Mouse (Mus musculus): Measurements from ENCODE around the gene Trpm1. TPM values are rescaled to one million over a fixed set of nuclear protein-coding genes. Genes with fewer than 3 reads are reported as not detected.

The Trpm1 gene
- polyA plus RNA-seq, 1 experiment from 2014 or later, result 16.0 TPM

GRCm38 (mm10) chr7:64242424-64242823 is 88.8 kb downstream of the Trpm1 start:
- WGBS, result 70% methylated on average over 4 of the region's 4 CpGs
- no peak overlapping the region for H3K4me3 ChIP-seq
- no peaks in the 10 kb centered on the region for H3K36me3 ChIP-seq (replicated peaks)
- DNase-seq (ENCODE audit: low spot score), result no peak
- no peak overlapping the region for H3K27ac ChIP-seq (replicated peaks)
- H3K9me3 ChIP-seq, result no peaks in the 10 kb centered on the region
- no peaks in the 10 kb centered on the region for H3K27me3 ChIP-seq (replicated peaks; ENCODE audit: low read depth, poor library complexity, severe bottlenecking)
- peaks cover 18% of the 10 kb centered on the region for H3K4me1 ChIP-seq

- 87% methylated on average over 6 of the region's 6 CpGs for WGBS
- no peak for DNase-seq (ENCODE audit: low spot score)
Measured at GRCm38 (mm10) chr7:64244371-64244770, 90.7 kb downstream of the Trpm1 start.

GRCm38 (mm10) chr7:64246713-64247112 is 93.1 kb downstream of the Trpm1 start:
- no peak for DNase-seq (ENCODE audit: low spot score)
- WGBS, result 75% methylated on average over 4 of the region's 4 CpGs
- Histone ChIP-seq H3K4me1 (peaks cover 3% of the 10 kb centered on the region), H3K4me3 (no peak overlapping the region), H3K27me3 (replicated peaks; ENCODE audit: low read depth, poor library complexity, severe bottlenecking) (no peaks in the 10 kb centered on the region), H3K9me3 (no peaks in the 10 kb centered on the region), H3K36me3 (replicated peaks) (no peaks in the 10 kb centered on the region), H3K27ac (replicated peaks) (no peak overlapping the region)

More at GRCm38 (mm10) chr7:64244371-64244770, 90.7 kb downstream of the Trpm1 start:
- Histone ChIP-seq H3K9me3 (no peaks in the 10 kb centered on the region), H3K27ac (replicated peaks) (no peak overlapping the region), H3K4me1 (peaks cover 12% of the 10 kb centered on the region), H3K27me3 (replicated peaks; ENCODE audit: low read depth, poor library complexity, severe bottlenecking) (no peaks in the 10 kb centered on the region), H3K4me3 (no peak overlapping the region), H3K36me3 (replicated peaks) (no peaks in the 10 kb centered on the region)

- H3K36me3 ChIP-seq (replicated peaks), result no peaks in the 10 kb centered on the region
- DNase-seq (ENCODE audit: low spot score), result no peak
- no peaks in the 10 kb centered on the region for H3K9me3 ChIP-seq
- H3K27me3 ChIP-seq (replicated peaks; ENCODE audit: low read depth, poor library complexity, severe bottlenecking), result no peaks in the 10 kb centered on the region
- 92% methylated on average over 1 of the region's 1 CpGs for WGBS
- H3K4me1 ChIP-seq, result peaks cover 3% of the 10 kb centered on the region
- H3K4me3 ChIP-seq, result no peak overlapping the region
- no peak overlapping the region for H3K27ac ChIP-seq (replicated peaks)
Measured at GRCm38 (mm10) chr7:64248352-64248751, 94.7 kb downstream of the Trpm1 start.

GRCm38 (mm10) chr7:64249715-64250114 is 96.1 kb downstream of the Trpm1 start:
- Histone ChIP-seq H3K27ac (replicated peaks) (no peak overlapping the region), H3K4me1 (peaks cover 3% of the 10 kb centered on the region), H3K9me3 (no peaks in the 10 kb centered on the region), H3K4me3 (no peak overlapping the region), H3K27me3 (replicated peaks; ENCODE audit: low read depth, poor library complexity, severe bottlenecking) (no peaks in the 10 kb centered on the region), H3K36me3 (replicated peaks) (no peaks in the 10 kb centered on the region)
- 51% methylated on average over 4 of the region's 4 CpGs for WGBS
- DNase-seq (ENCODE audit: low spot score), result no peak

DNA sequence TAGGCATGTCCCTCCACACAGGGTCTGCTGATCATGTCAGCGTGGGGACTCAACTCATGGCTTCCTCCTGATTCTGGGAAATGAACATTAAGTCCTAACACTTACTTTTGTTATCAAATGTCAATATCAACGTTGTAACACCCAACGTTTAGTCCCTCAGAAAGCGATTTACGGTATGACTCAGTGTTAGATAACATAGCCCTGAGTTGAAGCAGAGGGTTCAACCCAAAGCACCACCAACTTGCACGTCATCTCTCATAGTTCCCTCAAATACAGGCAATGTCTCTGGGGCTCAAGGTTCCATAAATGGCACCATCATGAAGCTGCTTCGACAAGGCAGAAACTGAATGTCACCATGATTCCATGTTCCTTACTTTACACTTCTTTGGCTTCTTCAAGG is 96.8 kb downstream of the Trpm1 start:
- Histone ChIP-seq H3K27ac (replicated peaks) (no peak overlapping the region), H3K27me3 (replicated peaks; ENCODE audit: low read depth, poor library complexity, severe bottlenecking) (no peaks in the 10 kb centered on the region), H3K9me3 (no peaks in the 10 kb centered on the region), H3K4me3 (no peak overlapping the region), H3K36me3 (replicated peaks) (no peaks in the 10 kb centered on the region), H3K4me1 (peaks cover 3% of the 10 kb centered on the region)
- DNase-seq (ENCODE audit: low spot score), result no peak
- WGBS, result 92% methylated on average over 7 of the region's 7 CpGs

GRCm38 (mm10) chr7:64253736-64254135 is 100.1 kb downstream of the Trpm1 start:
- H3K27me3 ChIP-seq (replicated peaks; ENCODE audit: low read depth, poor library complexity, severe bottlenecking), result no peaks in the 10 kb centered on the region
- WGBS, result 94% methylated on average over 3 of the region's 3 CpGs
- H3K9me3 ChIP-seq, result no peaks in the 10 kb centered on the region
- DNase-seq (ENCODE audit: low spot score), result no peak
- H3K36me3 ChIP-seq (replicated peaks), result no peaks in the 10 kb centered on the region
- no peak overlapping the region for H3K4me3 ChIP-seq
- no peak overlapping the region for H3K27ac ChIP-seq (replicated peaks)
- H3K4me1 ChIP-seq, result peaks cover 3% of the 10 kb centered on the region

DNA sequence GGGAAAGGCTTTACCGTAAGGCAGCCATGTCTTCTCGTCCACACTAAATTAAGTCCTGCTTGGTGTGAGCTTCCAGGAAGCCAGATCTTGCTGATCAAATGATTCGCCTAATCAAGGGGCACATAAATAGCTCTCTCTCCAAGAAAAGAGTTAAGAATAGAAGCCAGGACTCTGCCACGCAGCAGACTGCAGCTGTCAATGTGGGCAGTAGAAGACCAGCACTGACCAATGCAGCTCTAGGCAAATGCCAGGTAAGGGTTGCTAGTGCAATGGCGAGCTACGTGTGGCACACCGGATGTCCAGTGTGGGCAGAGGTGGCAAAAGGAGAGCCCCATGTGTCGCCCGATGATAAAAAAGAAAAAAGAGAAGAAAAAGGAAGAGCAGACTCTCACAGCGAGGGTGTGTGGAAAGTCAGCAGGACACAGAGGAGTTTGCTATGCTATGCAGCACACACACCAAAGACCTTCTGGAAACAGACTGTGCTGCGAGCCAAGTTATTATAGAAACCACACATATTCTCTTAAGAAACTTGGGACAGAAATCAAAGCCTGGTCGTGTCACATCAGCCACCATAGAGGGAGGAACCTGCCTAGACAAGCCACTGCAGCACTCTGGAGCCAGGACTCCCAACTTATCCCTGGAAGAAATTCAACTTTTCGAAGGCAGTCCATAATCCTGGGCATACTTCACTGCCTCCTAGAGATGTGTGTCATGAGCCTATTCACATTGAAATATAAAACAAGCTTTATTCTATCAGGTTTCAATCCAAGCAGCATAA is 112.1 kb downstream of the Trpm1 start:
- Histone ChIP-seq H3K9me3 (0 out of 2 replicates have a peak, but pooled peaks cover 2% of the 10 kb centered on the region), H3K4me3 (no peak overlapping the region), H3K27me3 (replicated peaks; ENCODE audit: low read depth, poor library complexity, severe bottlenecking) (peaks cover 32% of the 10 kb centered on the region), H3K4me1 (peaks cover 4% of the 10 kb centered on the region; the same call in 1 of the 2 replicates), H3K27ac (replicated peaks) (no peak overlapping the region), H3K36me3 (replicated peaks) (no peaks in the 10 kb centered on the region)
- 89% methylated on average over 13 of the region's 13 CpGs for WGBS
- no peak for DNase-seq (ENCODE audit: low spot score)

- no peak for DNase-seq (ENCODE audit: low spot score)
- Histone ChIP-seq H3K27me3 (replicated peaks; ENCODE audit: low read depth, poor library complexity, severe bottlenecking) (peaks cover 32% of the 10 kb centered on the region), H3K27ac (replicated peaks) (no peak overlapping the region), H3K9me3 (no peaks in the 10 kb centered on the region), H3K36me3 (replicated peaks) (no peaks in the 10 kb centered on the region), H3K4me3 (no peak overlapping the region), H3K4me1 (peaks cover 4% of the 10 kb centered on the region; the same call in 1 of the 2 replicates)
- WGBS, result 94% methylated on average over 4 of the region's 4 CpGs
Measured at GRCm38 (mm10) chr7:64266587-64266986, 113.0 kb downstream of the Trpm1 start.

- Histone ChIP-seq H3K36me3 (replicated peaks) (no peaks in the 10 kb centered on the region), H3K4me1 (peaks cover 8% of the 10 kb centered on the region; the same call in 1 of the 2 replicates), H3K27ac (replicated peaks) (no peak overlapping the region; the same call in 1 of the 2 replicates), H3K9me3 (no peaks in the 10 kb centered on the region), H3K27me3 (replicated peaks; ENCODE audit: low read depth, poor library complexity, severe bottlenecking) (peaks cover 31% of the 10 kb centered on the region), H3K4me3 (no peak overlapping the region)
- no peak for DNase-seq (ENCODE audit: low spot score)
- WGBS, result 34% methylated on average over 4 of the region's 4 CpGs
Measured at GRCm38 (mm10) chr7:64271926-64272325, 118.3 kb downstream of the Trpm1 start.

DNA sequence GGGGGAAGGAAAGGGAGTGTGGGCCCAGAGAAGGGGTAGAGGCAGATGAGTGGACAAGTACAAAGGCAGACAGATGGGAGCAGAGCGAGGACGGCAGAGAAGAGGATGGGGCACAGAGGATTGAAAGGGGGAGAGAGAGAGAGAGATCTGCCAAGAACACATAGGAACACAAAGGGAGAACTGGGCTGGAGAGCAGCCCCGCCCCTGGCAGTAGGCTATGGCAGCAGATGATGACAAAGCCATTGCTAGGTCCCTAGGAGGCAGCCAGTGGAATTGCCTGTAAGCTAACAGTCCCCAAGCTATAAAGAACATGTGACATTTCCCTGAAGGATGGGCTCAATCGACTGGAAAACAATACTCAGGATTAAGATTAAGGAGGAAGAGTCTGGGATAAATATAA is 121.9 kb downstream of the Trpm1 start:
- no peak overlapping the region for H3K27ac ChIP-seq (replicated peaks)
- 0 out of 2 replicates have a peak, but pooled peaks cover under 1% of the 10 kb centered on the region for H3K27me3 ChIP-seq (replicated peaks; ENCODE audit: low read depth, poor library complexity, severe bottlenecking)
- H3K9me3 ChIP-seq, result no peaks in the 10 kb centered on the region
- 73% methylated on average over 4 of the region's 4 CpGs for WGBS
- H3K4me3 ChIP-seq, result no peak overlapping the region
- H3K36me3 ChIP-seq (replicated peaks), result no peaks in the 10 kb centered on the region
- peaks cover 7% of the 10 kb centered on the region; the same call in 1 of the 2 replicates for H3K4me1 ChIP-seq
- no peak for DNase-seq (ENCODE audit: low spot score)

- no peaks in the 10 kb centered on the region for H3K27me3 ChIP-seq (replicated peaks; ENCODE audit: low read depth, poor library complexity, severe bottlenecking)
- H3K27ac ChIP-seq (replicated peaks), result no peak overlapping the region
- WGBS, result 64% methylated on average over 6 of the region's 6 CpGs
- DNase-seq (ENCODE audit: low spot score), result no peak
- H3K4me3 ChIP-seq, result no peak overlapping the region
- peaks cover 7% of the 10 kb centered on the region; the same call in 1 of the 2 replicates for H3K4me1 ChIP-seq
- H3K9me3 ChIP-seq, result no peaks in the 10 kb centered on the region
- H3K36me3 ChIP-seq (replicated peaks), result no peaks in the 10 kb centered on the region
Measured at GRCm38 (mm10) chr7:64276921-64277320, 123.3 kb downstream of the Trpm1 start.

DNA sequence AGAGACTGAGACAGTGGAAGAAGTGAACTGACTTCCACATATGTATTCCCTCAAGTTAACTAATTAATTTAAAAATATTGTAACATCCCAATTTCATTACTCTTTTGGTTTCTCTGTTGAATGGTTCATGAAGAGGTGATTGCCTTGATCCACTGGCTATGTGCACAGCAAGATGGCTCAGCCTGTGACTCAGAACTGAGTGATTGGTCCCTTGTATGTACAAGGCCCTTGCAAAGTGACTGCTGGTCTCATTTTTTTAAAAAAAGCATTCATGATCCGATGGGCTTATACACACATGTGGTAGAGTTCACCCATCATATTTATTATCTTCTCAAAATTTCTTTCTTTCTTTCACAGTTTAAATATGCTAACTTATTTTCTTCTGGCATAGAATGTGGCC is 124.9 kb downstream of the Trpm1 start:
- H3K27me3 ChIP-seq (replicated peaks; ENCODE audit: low read depth, poor library complexity, severe bottlenecking), result no peaks in the 10 kb centered on the region

More for the DNA sequence above, 124.9 kb downstream of the Trpm1 start:
- WGBS, result 86% methylated on average over 1 of the region's 1 CpGs
- Histone ChIP-seq H3K9me3 (no peaks in the 10 kb centered on the region), H3K4me1 (peaks cover 7% of the 10 kb centered on the region; the same call in 1 of the 2 replicates), H3K4me3 (no peak overlapping the region), H3K36me3 (replicated peaks) (no peaks in the 10 kb centered on the region), H3K27ac (replicated peaks) (no peak overlapping the region)
- DNase-seq (ENCODE audit: low spot score), result no peak
